Mouse (Mus musculus): Measurements from ENCODE around the gene Maats1. TPM values are rescaled to one million over a fixed set of nuclear protein-coding genes. Genes with fewer than 3 reads are reported as not detected.
A peak's percentile ranks its signal among the peaks of the same experiment; 100 is the strongest.

Gene Maats1
- polyA plus RNA-seq, 1 experiment from 2014 or later = 0.21 TPM

- WGBS (ENCODE audit: insufficient replicate concordance) = 40% methylated on average over 6 of the region's 6 CpGs
Measured at GRCm38 (mm10) chr16:38334431-38334830, 7.5 kb downstream of the Maats1 start.

GRCm38 (mm10) chr16:38329340-38329739, 12.6 kb downstream of the Maats1 start:
- Histone ChIP-seq H3K4me2 (no peak overlapping the region), H3K4me3 (ENCODE audit: low read depth, low read length) (no peak overlapping the region), H3K36me3 (ENCODE audit: control insufficient read depth, insufficient read depth, low read length) (no peaks in the 10 kb centered on the region), H3K9me3 (replicated peaks; ENCODE audit: control insufficient read depth, low read length) (no peaks in the 10 kb centered on the region), H3K9ac (ENCODE audit: low read depth, low read length) (no peak overlapping the region), H3K27me3 (ENCODE audit: control insufficient read depth, insufficient read depth, low read length) (no peaks in the 10 kb centered on the region), H3K27ac (ENCODE audit: low read depth, low read length) (no peak overlapping the region), H3K4me1 (ENCODE audit: control insufficient read depth, insufficient read depth, low read length) (no peaks in the 10 kb centered on the region)
- WGBS (ENCODE audit: insufficient replicate concordance) = 79% methylated on average over 3 of the region's 3 CpGs
- no peak for ATAC-seq (replicated peaks; ENCODE audit: insufficient number of reproducible peaks, low FRiP score, low TSS enrichment)

More at GRCm38 (mm10) chr16:38334431-38334830, 7.5 kb downstream of the Maats1 start:
- ATAC-seq (replicated peaks; ENCODE audit: insufficient number of reproducible peaks, low FRiP score, low TSS enrichment) = no peak
- no peak overlapping the region for H3K27ac ChIP-seq (ENCODE audit: low read depth, low read length)
- no peaks in the 10 kb centered on the region for H3K27me3 ChIP-seq (ENCODE audit: control insufficient read depth, insufficient read depth, low read length)
- H3K9me3 ChIP-seq (replicated peaks; ENCODE audit: control insufficient read depth, low read length) = no peaks in the 10 kb centered on the region
- H3K4me3 ChIP-seq (ENCODE audit: low read depth, low read length) = no peak overlapping the region
- no peaks in the 10 kb centered on the region for H3K36me3 ChIP-seq (ENCODE audit: control insufficient read depth, insufficient read depth, low read length)
- no peak overlapping the region for H3K9ac ChIP-seq (ENCODE audit: low read depth, low read length)
- H3K4me2 ChIP-seq = no peak overlapping the region
- H3K4me1 ChIP-seq (ENCODE audit: control insufficient read depth, insufficient read depth, low read length) = no peaks in the 10 kb centered on the region

GRCm38 (mm10) chr16:38326778-38327397, 15.1 kb downstream of the Maats1 start:
- WGBS (ENCODE audit: insufficient replicate concordance) = 80% methylated on average over 11 of the region's 11 CpGs
- Histone ChIP-seq H3K9me3 (replicated peaks; ENCODE audit: control insufficient read depth, low read length) (no peaks in the 10 kb centered on the region), H3K4me3 (ENCODE audit: low read depth, low read length) (no peak overlapping the region), H3K27ac (ENCODE audit: low read depth, low read length) (no peak overlapping the region), H3K4me1 (ENCODE audit: control insufficient read depth, insufficient read depth, low read length) (no peaks in the 10 kb centered on the region), H3K36me3 (ENCODE audit: control insufficient read depth, insufficient read depth, low read length) (no peaks in the 10 kb centered on the region), H3K9ac (ENCODE audit: low read depth, low read length) (no peak overlapping the region), H3K27me3 (ENCODE audit: control insufficient read depth, insufficient read depth, low read length) (no peaks in the 10 kb centered on the region), H3K4me2 (no peak overlapping the region)
- no peak for ATAC-seq (replicated peaks; ENCODE audit: insufficient number of reproducible peaks, low FRiP score, low TSS enrichment)

GRCm38 (mm10) chr16:38324311-38324710, 17.6 kb downstream of the Maats1 start:
- no peaks in the 10 kb centered on the region for H3K27me3 ChIP-seq (ENCODE audit: control insufficient read depth, insufficient read depth, low read length)
- no peak overlapping the region for H3K9ac ChIP-seq (ENCODE audit: low read depth, low read length)
- H3K4me1 ChIP-seq (ENCODE audit: control insufficient read depth, insufficient read depth, low read length) = no peaks in the 10 kb centered on the region
- 83% methylated on average over 15 of the region's 15 CpGs for WGBS (ENCODE audit: insufficient replicate concordance)
- no peaks in the 10 kb centered on the region for H3K9me3 ChIP-seq (replicated peaks; ENCODE audit: control insufficient read depth, low read length)
- ATAC-seq (replicated peaks; ENCODE audit: insufficient number of reproducible peaks, low FRiP score, low TSS enrichment) = no peak
- H3K27ac ChIP-seq (ENCODE audit: low read depth, low read length) = no peak overlapping the region
- H3K4me2 ChIP-seq = no peak overlapping the region
- H3K36me3 ChIP-seq (ENCODE audit: control insufficient read depth, insufficient read depth, low read length) = no peaks in the 10 kb centered on the region
- H3K4me3 ChIP-seq (ENCODE audit: low read depth, low read length) = no peak overlapping the region

- peak overlapping the region; percentile 49 for H3K4me2 ChIP-seq
- no peaks in the 10 kb centered on the region for H3K4me1 ChIP-seq (ENCODE audit: control insufficient read depth, insufficient read depth, low read length)
- H3K27ac ChIP-seq (ENCODE audit: low read depth, low read length) = no peak overlapping the region
- ATAC-seq (replicated peaks; ENCODE audit: insufficient number of reproducible peaks, low FRiP score, low TSS enrichment) = no peak
- 25% methylated on average over 17 of the region's 17 CpGs for WGBS (ENCODE audit: insufficient replicate concordance)
- no peaks in the 10 kb centered on the region for H3K36me3 ChIP-seq (ENCODE audit: control insufficient read depth, insufficient read depth, low read length)
- H3K27me3 ChIP-seq (ENCODE audit: control insufficient read depth, insufficient read depth, low read length) = no peaks in the 10 kb centered on the region
- no peak overlapping the region for H3K4me3 ChIP-seq (ENCODE audit: low read depth, low read length)
- H3K9me3 ChIP-seq (replicated peaks; ENCODE audit: control insufficient read depth, low read length) = no peaks in the 10 kb centered on the region
- H3K9ac ChIP-seq (ENCODE audit: low read depth, low read length) = no peak overlapping the region
Measured at GRCm38 (mm10) chr16:38321452-38321935, 20.4 kb downstream of the Maats1 start.

- Histone ChIP-seq H3K4me1 (ENCODE audit: control insufficient read depth, insufficient read depth, low read length) (no peaks in the 10 kb centered on the region), H3K9ac (ENCODE audit: low read depth, low read length) (no peak overlapping the region), H3K36me3 (ENCODE audit: control insufficient read depth, insufficient read depth, low read length) (no peaks in the 10 kb centered on the region), H3K4me3 (ENCODE audit: low read depth, low read length) (no peak overlapping the region), H3K9me3 (replicated peaks; ENCODE audit: control insufficient read depth, low read length) (0 out of 2 replicates have a peak, but pooled peaks cover 2% of the 10 kb centered on the region), H3K27me3 (ENCODE audit: control insufficient read depth, insufficient read depth, low read length) (no peaks in the 10 kb centered on the region), H3K4me2 (no peak overlapping the region), H3K27ac (ENCODE audit: low read depth, low read length) (no peak overlapping the region)
- ATAC-seq (replicated peaks; ENCODE audit: insufficient number of reproducible peaks, low FRiP score, low TSS enrichment) = no peak
- 81% methylated on average over 4 of the region's 4 CpGs for WGBS (ENCODE audit: insufficient replicate concordance)
Measured at GRCm38 (mm10) chr16:38319087-38319486, 22.9 kb downstream of the Maats1 start.

GRCm38 (mm10) chr16:38318492-38318891, 23.5 kb downstream of the Maats1 start:
- Histone ChIP-seq H3K9me3 (replicated peaks; ENCODE audit: control insufficient read depth, low read length) (0 out of 2 replicates have a peak, but pooled peaks cover 2% of the 10 kb centered on the region), H3K4me3 (ENCODE audit: low read depth, low read length) (no peak overlapping the region), H3K27ac (ENCODE audit: low read depth, low read length) (no peak overlapping the region), H3K36me3 (ENCODE audit: control insufficient read depth, insufficient read depth, low read length) (no peaks in the 10 kb centered on the region), H3K27me3 (ENCODE audit: control insufficient read depth, insufficient read depth, low read length) (no peaks in the 10 kb centered on the region), H3K9ac (ENCODE audit: low read depth, low read length) (no peak overlapping the region), H3K4me1 (ENCODE audit: control insufficient read depth, insufficient read depth, low read length) (no peaks in the 10 kb centered on the region), H3K4me2 (no peak overlapping the region)
- no peak for ATAC-seq (replicated peaks; ENCODE audit: insufficient number of reproducible peaks, low FRiP score, low TSS enrichment)
- 75% methylated on average over 9 of the region's 9 CpGs for WGBS (ENCODE audit: insufficient replicate concordance)

GRCm38 (mm10) chr16:38308195-38308594, 33.7 kb downstream of the Maats1 start:
- Histone ChIP-seq H3K27me3 (ENCODE audit: control insufficient read depth, insufficient read depth, low read length) (no peaks in the 10 kb centered on the region), H3K4me3 (ENCODE audit: low read depth, low read length) (no peak overlapping the region), H3K4me1 (ENCODE audit: control insufficient read depth, insufficient read depth, low read length) (no peaks in the 10 kb centered on the region), H3K36me3 (ENCODE audit: control insufficient read depth, insufficient read depth, low read length) (no peaks in the 10 kb centered on the region), H3K4me2 (no peak overlapping the region), H3K9ac (ENCODE audit: low read depth, low read length) (no peak overlapping the region), H3K27ac (ENCODE audit: low read depth, low read length) (no peak overlapping the region), H3K9me3 (replicated peaks; ENCODE audit: control insufficient read depth, low read length) (no peaks in the 10 kb centered on the region)
- ATAC-seq (replicated peaks; ENCODE audit: insufficient number of reproducible peaks, low FRiP score, low TSS enrichment) = no peak
- 85% methylated on average over 11 of the region's 11 CpGs for WGBS (ENCODE audit: insufficient replicate concordance)

GRCm38 (mm10) chr16:38307651-38308050, 34.3 kb downstream of the Maats1 start:
- Histone ChIP-seq H3K4me3 (ENCODE audit: low read depth, low read length) (no peak overlapping the region), H3K9me3 (replicated peaks; ENCODE audit: control insufficient read depth, low read length) (no peaks in the 10 kb centered on the region), H3K4me1 (ENCODE audit: control insufficient read depth, insufficient read depth, low read length) (no peaks in the 10 kb centered on the region), H3K9ac (ENCODE audit: low read depth, low read length) (no peak overlapping the region), H3K4me2 (no peak overlapping the region), H3K27ac (ENCODE audit: low read depth, low read length) (no peak overlapping the region), H3K27me3 (ENCODE audit: control insufficient read depth, insufficient read depth, low read length) (no peaks in the 10 kb centered on the region), H3K36me3 (ENCODE audit: control insufficient read depth, insufficient read depth, low read length) (no peaks in the 10 kb centered on the region)
- 71% methylated on average over 7 of the region's 7 CpGs for WGBS (ENCODE audit: insufficient replicate concordance)
- ATAC-seq (replicated peaks; ENCODE audit: insufficient number of reproducible peaks, low FRiP score, low TSS enrichment) = no peak

Data from heart, embryonic 11.5 days (tissue).